8 mouse cellular contexts compared by ENCODE assay signal in the genomic region with DNA sequence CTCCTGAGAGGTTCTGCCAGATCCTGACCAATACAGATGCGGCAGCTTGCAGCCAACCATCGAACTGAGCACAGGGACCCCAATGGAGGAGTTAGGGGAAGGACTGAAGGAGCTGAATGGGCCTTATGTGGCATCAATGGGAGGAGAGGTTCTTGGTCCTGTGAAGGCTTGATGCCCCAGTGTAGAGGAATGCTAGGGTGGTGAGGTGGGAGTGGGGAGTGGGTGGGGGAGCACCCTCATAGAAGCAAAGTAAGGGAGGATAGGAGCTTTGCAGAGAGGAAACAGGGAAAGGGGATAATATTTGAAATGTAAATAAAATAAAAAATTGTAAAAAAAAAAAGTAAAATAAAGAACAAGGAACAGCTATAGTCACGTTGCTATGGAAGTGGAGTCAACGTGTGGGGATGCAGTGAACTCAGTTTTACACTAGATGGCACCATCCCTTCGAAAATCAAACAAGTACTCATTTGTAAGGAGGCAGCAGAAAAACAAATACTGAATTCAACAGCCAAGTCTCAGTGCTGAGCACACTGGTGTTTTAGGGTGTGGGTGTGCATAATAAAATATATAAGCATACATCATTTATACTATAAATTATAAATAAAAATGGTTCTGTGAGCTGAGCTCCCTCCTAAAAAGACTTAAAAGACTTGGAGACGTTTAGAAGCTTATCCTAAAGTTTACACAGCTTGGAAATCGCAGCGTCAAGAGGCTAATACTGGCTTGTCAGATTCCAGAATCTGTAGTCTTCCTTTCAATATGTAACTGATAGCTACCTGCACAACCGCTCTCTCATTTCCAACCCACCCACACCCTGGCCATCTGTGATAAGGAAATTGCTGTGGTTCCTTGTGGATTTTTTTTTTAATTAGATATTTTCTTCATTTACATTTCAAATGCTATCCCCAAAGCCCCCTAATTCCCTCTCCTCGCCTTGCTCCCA. TPM values are rescaled to one million over a fixed set of nuclear protein-coding genes. Genes with fewer than 3 reads are reported as not detected.
DNase-seq lines count a peak whose midpoint lies in the region; ATAC-seq and TF ChIP-seq lines count a peak whose summit lies in the region.

No protein-coding gene starts in this region.

- peak; percentile 81 for TF ChIP-seq CTCF in gastrocnemius, adult 2 months (IDR thresholded peaks at IDR 0.05)
- peak; percentile 84 for TF ChIP-seq CTCF in lung, embryonic 14.5 days (IDR thresholded peaks at IDR 0.05; ENCODE audit: low read depth)

- no peaks in the 10 kb centered on the region for H3K36me3 ChIP-seq in hindbrain, embryonic 10.5 days
- H3K36me3 ChIP-seq in lung, embryonic 14.5 days (ENCODE audit: insufficient read depth), result no peaks in the 10 kb centered on the region

- peak; percentile 83 for ATAC-seq in lung, embryonic 14.5 days (ENCODE audit: insufficient read depth)

- DNase-seq in gastrocnemius, adult 2 months, result no peak
- no peak for DNase-seq in gastrocnemius, postnatal 14 days
- DNase-seq in NIH3T3 (ENCODE audit: low read depth), result peak; percentile 79
- DNase-seq in embryo, embryonic 10.5 days (ENCODE audit: low spot score), result peak; percentile 74
- peak; percentile 27 for DNase-seq in hindbrain, embryonic 10.5 days (ENCODE audit: low spot score)
- DNase-seq in layer of hippocampus, adult 8-10 months (ENCODE audit: low spot score in 2 of 2), result peak; percentile 27 to 58
- DNase-seq in lung, embryonic 14.5 days, result peak; percentile 85
- DNase-seq in right cerebral cortex, postnatal 10 days (ENCODE audit: low spot score in 2 of 2), result peak; percentile 71

- no peak overlapping the region for H3K9ac ChIP-seq in lung, embryonic 14.5 days

- H3K27me3 ChIP-seq in hindbrain, embryonic 10.5 days (ENCODE audit: insufficient read depth, poor library complexity, severe bottlenecking), result no peaks in the 10 kb centered on the region
- no peaks in the 10 kb centered on the region for H3K27me3 ChIP-seq in lung, embryonic 14.5 days (ENCODE audit: insufficient read depth, low read length)

- 52% methylated on average over 10 of the region's 10 CpGs for WGBS in hindbrain, embryonic 10.5 days
- WGBS in lung, embryonic 14.5 days, result 33% methylated on average over 10 of the region's 10 CpGs

- intact Hi-C loops in gastrocnemius, adult 2 months (cut with DNase I), result loop anchor here (2.0 to 10.0 kb wide), 3 partner anchors 149 to 396 kb away; partner anchors contain the start of gene Nit2
- intact Hi-C loops in gastrocnemius, postnatal 14 days (cut with DNase I; ENCODE audit: low total_unique reads), result loop anchor here (5.0 kb wide), 2 partner anchors 151 to 321 kb away; no protein-coding TSS in a partner anchor

- H3K4me3 ChIP-seq in gastrocnemius, adult 2 months, result no peak overlapping the region
- no peak overlapping the region for H3K4me3 ChIP-seq in hindbrain, embryonic 10.5 days
- H3K4me3 ChIP-seq in lung, embryonic 14.5 days (ENCODE audit: low read depth, low read length), result no peak overlapping the region

- H3K9me3 ChIP-seq in hindbrain, embryonic 10.5 days, result no peaks in the 10 kb centered on the region
- no peaks in the 10 kb centered on the region for H3K9me3 ChIP-seq in lung, embryonic 14.5 days (ENCODE audit: low read depth, low read length)

- no peak overlapping the region for H3K4me2 ChIP-seq in lung, embryonic 14.5 days

- no peaks in the 10 kb centered on the region for H3K4me1 ChIP-seq in hindbrain, embryonic 10.5 days (replicated peaks)
- no peaks in the 10 kb centered on the region for H3K4me1 ChIP-seq in lung, embryonic 14.5 days (ENCODE audit: insufficient read depth)

- no peak overlapping the region for H3K27ac ChIP-seq in gastrocnemius, adult 2 months
- H3K27ac ChIP-seq in hindbrain, embryonic 10.5 days, result no peak overlapping the region
- H3K27ac ChIP-seq in lung, embryonic 14.5 days (ENCODE audit: low read depth), result no peak overlapping the region

RNA-seq across cellular contexts. Expression of gene Adgrg7, which starts 24.2 kb away (rescaled TPM):
- not detected for total RNA-seq in gastrocnemius, adult 2 months (2021)
- not detected for total RNA-seq in gastrocnemius, postnatal 14 days (2021)
- polyA plus RNA-seq in hindbrain, embryonic 10.5 days (2016; fragmentation: Nextera tagmentation; extraction: Ambion mirVana), result not detected in 2 replicates
- total RNA-seq in layer of hippocampus, adult 8-10 months (2022), result under 1 TPM in 1 of 4 experiments, not detected in 3; 0.16 TPM
- not detected in 2 replicates for polyA plus RNA-seq in lung, embryonic 14.5 days (2014; fragmentation: Nextera tagmentation; extraction: Ambion mirVana)

RNA-seq across cellular contexts. Expression of gene Tfg, which starts 54.2 kb away (rescaled TPM):
- total RNA-seq in gastrocnemius, adult 2 months (2021), result 10 to 100 TPM; 43.9 to 45.1 TPM
- total RNA-seq in gastrocnemius, postnatal 14 days (2021), result 10 to 100 TPM; 41.9 to 48.8 TPM
- 180 and 183 TPM in 2 replicates for polyA plus RNA-seq in hindbrain, embryonic 10.5 days (2016; fragmentation: Nextera tagmentation; extraction: Ambion mirVana)
- total RNA-seq in layer of hippocampus, adult 8-10 months (2022), result 10 to 100 TPM; 55.4 to 63.5 (median 58.6) TPM
- polyA plus RNA-seq in lung, embryonic 14.5 days (2014; fragmentation: Nextera tagmentation; extraction: Ambion mirVana), result 147 and 148 TPM in 2 replicates

Comparison
In these comparisons a context has a peak if more than half of its experiments do, and no peak if none do; other contexts are left out.
1. DNase-seq: peak in NIH3T3 (single experiment), embryo, embryonic 10.5 days (single experiment), hindbrain, embryonic 10.5 days (single experiment), layer of hippocampus, adult 8-10 months (2 of 2), lung, embryonic 14.5 days (single experiment) and right cerebral cortex, postnatal 10 days (2 of 2); none in gastrocnemius, adult 2 months (single experiment) and gastrocnemius, postnatal 14 days (single experiment).